Mouse (Mus musculus): ENCODE measurements at regions not wholly inside any gene's neighbourhood (a gene's known extent, or its start where the extent isn't known, plus 50 kb on each side); places are given as distances from the start of the nearest gene placed in this dataset.

DNA sequence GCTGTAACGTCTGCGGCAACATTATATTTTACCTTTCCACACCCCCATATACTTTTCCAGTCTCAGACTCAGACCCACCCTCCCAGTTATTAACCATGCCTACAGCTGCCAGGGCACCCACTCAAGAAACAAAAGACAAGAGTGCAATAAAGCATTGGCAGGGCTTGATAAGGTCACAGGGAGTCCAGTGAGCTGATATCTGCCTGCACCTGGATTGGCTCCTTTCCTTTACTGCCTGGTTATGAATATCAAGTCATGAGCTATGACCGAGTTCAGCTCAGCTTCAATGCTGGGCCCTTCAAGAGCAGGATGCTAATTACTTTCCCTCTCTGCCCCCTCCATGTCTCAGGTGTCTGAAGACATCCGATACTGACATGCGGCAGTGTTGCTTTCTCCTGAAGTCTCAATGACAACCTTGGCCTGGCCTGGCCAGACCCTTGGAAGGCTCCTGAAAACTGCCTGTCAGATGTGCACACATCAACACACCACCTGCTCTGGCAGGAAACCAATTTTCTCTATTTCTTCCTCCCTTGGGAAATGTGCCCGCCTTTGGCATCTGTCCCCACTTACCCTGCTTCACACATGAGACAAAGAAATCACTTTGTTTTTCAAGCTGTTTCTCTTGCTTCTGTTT is 286.3 kb downstream of the Pik3r1 start:
- H3K79me2 ChIP-seq (replicated peaks; ENCODE audit: control insufficient read depth, extremely low read depth, insufficient read depth, poor library complexity, severe bottlenecking), result no peaks in the 10 kb centered on the region
- no peaks in the 10 kb centered on the region for H3K9me3 ChIP-seq (replicated peaks; ENCODE audit: low read length)
- dilution Hi-C loops (cut with MboI; ENCODE audit: extremely low pct_ligation_motif_present, extremely low pct_unique_long_range_greater_than_20kb, low sequenced_read_pairs), result no loop called here

DNA sequence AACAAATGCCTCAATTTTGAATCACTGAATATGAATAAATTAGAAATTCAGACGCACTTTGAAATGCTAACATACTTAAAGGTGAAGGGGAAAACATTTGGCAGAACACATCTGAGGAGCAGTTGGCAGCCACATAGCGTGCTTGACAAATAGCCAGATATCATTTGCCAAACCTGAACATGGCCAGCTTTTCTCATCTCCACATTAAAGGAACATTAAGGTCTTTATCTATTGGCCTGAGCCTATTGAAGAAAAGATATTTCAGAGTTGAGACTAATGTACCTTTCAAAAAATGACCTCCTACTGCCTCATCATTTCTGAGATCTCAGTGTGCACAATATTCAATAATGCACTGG is 288.7 kb downstream of the Pik3r1 start:
- TF ChIP-seq JUND (conservative IDR thresholded peaks at IDR 0.05; ENCODE audit: low read depth, low read length) (no peak), NRF1 (IDR thresholded peaks at IDR 0.05; ENCODE audit: low read depth, low read length) (no peak), TCF12 (IDR thresholded peaks at IDR 0.05; ENCODE audit: low read depth, low read length) (no peak), SMC3 (IDR thresholded peaks at IDR 0.05; ENCODE audit: low read depth, low read length) (no peak), IRF4 (IDR thresholded peaks at IDR 0.05; ENCODE audit: low read depth, low read length) (no peak), USF1 (IDR thresholded peaks at IDR 0.05; ENCODE audit: low read depth, low read length) (no peak), ZMIZ1 (IDR thresholded peaks at IDR 0.05; ENCODE audit: low read depth, low read length) (no peak)
- in situ Hi-C loops (cut with MboI; ENCODE audit: low pct_ligation_motif_present, low pct_unique_long_range_greater_than_20kb, low sequenced_read_pairs), result no loop called here

More for the DNA sequence above, 286.3 kb downstream of the Pik3r1 start:
- in situ Hi-C loops (cut with MboI; ENCODE audit: low pct_ligation_motif_present, low pct_unique_long_range_greater_than_20kb, low sequenced_read_pairs), result no loop called here
- H3K4me3 ChIP-seq (replicated peaks in 1 of 3; ENCODE audit: low read depth in 2 of 3, low read length in 2 of 3, poor library complexity in 1 of 3), result no peak overlapping the region
- H3K4me2 ChIP-seq (ENCODE audit: insufficient read depth, low read depth, poor library complexity, severe bottlenecking), result no peak overlapping the region
- DNase-seq (ENCODE audit: extremely low read depth), result no peak
- H3K36me3 ChIP-seq (replicated peaks in 1 of 2; ENCODE audit: control insufficient read depth in 1 of 2, insufficient read depth in 1 of 2, low read length in 1 of 2), result no peaks in the 10 kb centered on the region
- H3K27ac ChIP-seq (ENCODE audit: insufficient read depth, low read depth), result no peak overlapping the region
- peaks cover 4 to 6% of the 10 kb centered on the region in 2 experiments; a peak in 2 of 4 replicates for H3K4me1 ChIP-seq (ENCODE audit: control insufficient read depth in 1 of 2, insufficient read depth in 2 of 2)
- TF ChIP-seq ZKSCAN1 (IDR thresholded peaks at IDR 0.05; ENCODE audit: borderline replicate concordance, low read depth, low read length) (no peak), NELFE (IDR thresholded peaks at IDR 0.05; ENCODE audit: low read depth, low read length) (no peak), JUN (IDR thresholded peaks at IDR 0.05; ENCODE audit: insufficient read depth, low read depth, low read length) (no peak), EP300 (IDR thresholded peaks at IDR 0.05; ENCODE audit: low read length) (no peak), ZMIZ1 (IDR thresholded peaks at IDR 0.05; ENCODE audit: low read depth, low read length) (no peak), ZNF384 (IDR thresholded peaks at IDR 0.05; ENCODE audit: low read depth, low read length) (no peak), RAD21 (IDR thresholded peaks at IDR 0.05; ENCODE audit: low read depth, low read length) (no peak), ELF1 (IDR thresholded peaks at IDR 0.05; ENCODE audit: low read depth, low read length) (no peak), ZC3H11A (IDR thresholded peaks at IDR 0.05; ENCODE audit: low read depth, low read length) (no peak), SMC3 (IDR thresholded peaks at IDR 0.05; ENCODE audit: low read depth, low read length) (no peak), MEF2A (IDR thresholded peaks at IDR 0.05; ENCODE audit: borderline replicate concordance, low read depth, low read length) (no peak), HCFC1 (IDR thresholded peaks at IDR 0.05; ENCODE audit: low read depth, low read length) (no peak), MAFK (IDR thresholded peaks at IDR 0.05; ENCODE audit: insufficient replicate concordance, low read length) (no peak), KAT2A (IDR thresholded peaks at IDR 0.05; ENCODE audit: insufficient replicate concordance, low read length) (no peak), IRF4 (IDR thresholded peaks at IDR 0.05; ENCODE audit: low read depth, low read length) (no peak), UBTF (IDR thresholded peaks at IDR 0.05; ENCODE audit: low read depth, low read length) (no peak)
- no peaks in the 10 kb centered on the region for H3K27me3 ChIP-seq (replicated peaks)
- H3K9ac ChIP-seq (ENCODE audit: insufficient read depth, low read depth), result no peak overlapping the region

More for the DNA sequence above, 288.7 kb downstream of the Pik3r1 start:
- DNase-seq (ENCODE audit: extremely low read depth), result no peak
- Histone ChIP-seq H3K27ac (ENCODE audit: insufficient read depth, low read depth) (no peak overlapping the region), H3K9ac (ENCODE audit: insufficient read depth, low read depth) (no peak overlapping the region), H3K79me2 (replicated peaks; ENCODE audit: control insufficient read depth, extremely low read depth, insufficient read depth, poor library complexity, severe bottlenecking) (no peaks in the 10 kb centered on the region), H3K27me3 (replicated peaks) (no peaks in the 10 kb centered on the region), H3K4me3 (replicated peaks in 1 of 3; ENCODE audit: low read depth in 2 of 3, low read length in 2 of 3, poor library complexity in 1 of 3) (no peak overlapping the region), H3K36me3 (replicated peaks in 1 of 2; ENCODE audit: control insufficient read depth in 1 of 2, insufficient read depth in 1 of 2, low read length in 1 of 2) (no peaks in the 10 kb centered on the region), H3K4me2 (ENCODE audit: insufficient read depth, low read depth, poor library complexity, severe bottlenecking) (no peak overlapping the region), H3K4me1 (ENCODE audit: control insufficient read depth in 1 of 2, insufficient read depth in 2 of 2) (peaks cover 0 to 6% of the 10 kb centered on the region in 2 experiments; a peak in 2 of 4 replicates), H3K9me3 (replicated peaks; ENCODE audit: low read length) (no peaks in the 10 kb centered on the region)
- dilution Hi-C loops (cut with MboI; ENCODE audit: extremely low pct_ligation_motif_present, extremely low pct_unique_long_range_greater_than_20kb, low sequenced_read_pairs), result no loop called here

Measured in CH12.LX (cell line).